Mouse (Mus musculus) retina, embryonic 14.5 days (tissue): ENCODE measurements around the gene Gm7073.

Source experiments
- DNase-seq: peaks from one replicate; pipeline ENCODE4 v3.0.0-alpha.2; 2015; ENCODE audit warnings: low spot score

Gm7073 gene

DNA sequence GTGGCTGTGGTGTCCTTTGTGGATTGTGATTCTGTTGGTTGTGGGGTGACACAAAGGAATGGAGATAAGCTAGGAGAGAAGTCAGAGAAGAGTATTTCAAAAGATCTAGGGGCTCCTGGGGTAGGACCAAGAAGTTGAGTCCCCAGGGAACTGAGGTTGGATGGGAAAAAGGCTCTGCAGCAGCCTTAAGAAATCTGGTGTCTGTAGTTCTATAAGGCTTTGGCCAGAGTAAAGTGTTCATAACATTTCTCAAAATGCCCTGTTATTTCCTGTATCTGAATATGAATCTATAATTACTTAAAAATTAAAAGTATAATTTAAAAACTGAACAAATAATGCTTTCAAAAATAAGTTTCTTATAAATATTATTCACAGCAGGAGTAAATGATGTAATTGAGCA lies at the start of gene Gm7073:
TSS of gene Gm7073 (minus strand) at position 101 of the 400 bp plus-strand sequence.
- DNase-seq: no peak

DNA sequence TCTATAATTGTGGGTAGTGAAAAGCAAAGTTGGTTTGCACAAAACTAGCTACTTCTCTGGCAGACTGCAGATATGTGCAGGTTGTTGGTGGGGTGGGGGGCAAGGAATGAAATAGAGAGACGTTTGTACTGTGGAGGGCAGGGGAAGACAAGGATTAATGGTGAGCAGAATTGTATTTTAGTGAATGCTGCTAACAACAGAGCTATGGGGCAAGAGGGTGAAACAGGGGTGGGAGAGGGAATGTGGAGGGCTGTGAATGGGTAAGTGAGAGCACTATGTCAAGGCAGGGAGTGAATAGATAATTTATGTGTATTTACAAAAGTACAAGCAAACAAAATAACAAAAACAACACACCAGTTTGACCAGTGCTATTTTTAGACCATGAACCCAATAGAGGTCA lies 31.5 kb upstream of the Gm7073 start:
- no peak for DNase-seq

DNA sequence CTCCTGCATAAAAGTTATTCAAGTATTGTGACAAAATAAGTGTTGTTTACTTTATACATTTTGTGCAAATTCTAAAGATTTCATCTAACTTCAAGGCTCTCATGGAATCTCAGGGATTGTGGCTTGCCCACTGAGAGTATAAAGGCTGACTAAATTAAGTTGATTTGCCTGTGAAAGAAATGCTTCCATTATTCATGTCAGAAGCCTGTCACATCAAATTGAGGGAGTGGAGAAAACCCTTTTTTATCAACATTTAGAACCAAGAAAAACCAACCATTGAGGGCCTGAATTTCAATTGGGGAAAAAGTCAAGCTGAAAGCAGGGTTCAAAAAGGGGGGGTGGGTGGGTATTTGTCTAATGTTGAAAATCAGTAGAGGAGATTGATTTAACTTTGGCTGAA lies 30.0 kb upstream of the Gm7073 start:
- DNase-seq: no peak

DNA sequence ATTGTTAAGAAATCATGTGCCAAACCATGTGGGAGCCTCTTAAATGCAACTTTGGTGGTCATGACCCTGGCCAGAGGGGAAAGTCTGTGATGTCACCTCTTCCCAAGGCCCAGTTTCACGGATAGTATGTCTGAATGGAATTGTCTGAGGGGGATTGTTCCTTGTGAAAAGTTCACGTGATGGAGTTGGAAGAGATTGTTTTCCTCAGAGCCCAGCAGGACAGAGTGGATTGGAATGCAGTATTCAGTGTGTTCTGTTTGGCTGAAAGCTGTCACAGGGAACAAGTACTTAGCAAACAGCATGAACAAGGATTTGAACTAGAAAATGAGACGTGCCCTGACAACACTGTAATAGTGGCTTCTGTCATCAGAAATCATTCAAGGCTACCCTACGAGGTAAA lies 16.2 kb upstream of the Gm7073 start:
- DNase-seq: no peak

DNA sequence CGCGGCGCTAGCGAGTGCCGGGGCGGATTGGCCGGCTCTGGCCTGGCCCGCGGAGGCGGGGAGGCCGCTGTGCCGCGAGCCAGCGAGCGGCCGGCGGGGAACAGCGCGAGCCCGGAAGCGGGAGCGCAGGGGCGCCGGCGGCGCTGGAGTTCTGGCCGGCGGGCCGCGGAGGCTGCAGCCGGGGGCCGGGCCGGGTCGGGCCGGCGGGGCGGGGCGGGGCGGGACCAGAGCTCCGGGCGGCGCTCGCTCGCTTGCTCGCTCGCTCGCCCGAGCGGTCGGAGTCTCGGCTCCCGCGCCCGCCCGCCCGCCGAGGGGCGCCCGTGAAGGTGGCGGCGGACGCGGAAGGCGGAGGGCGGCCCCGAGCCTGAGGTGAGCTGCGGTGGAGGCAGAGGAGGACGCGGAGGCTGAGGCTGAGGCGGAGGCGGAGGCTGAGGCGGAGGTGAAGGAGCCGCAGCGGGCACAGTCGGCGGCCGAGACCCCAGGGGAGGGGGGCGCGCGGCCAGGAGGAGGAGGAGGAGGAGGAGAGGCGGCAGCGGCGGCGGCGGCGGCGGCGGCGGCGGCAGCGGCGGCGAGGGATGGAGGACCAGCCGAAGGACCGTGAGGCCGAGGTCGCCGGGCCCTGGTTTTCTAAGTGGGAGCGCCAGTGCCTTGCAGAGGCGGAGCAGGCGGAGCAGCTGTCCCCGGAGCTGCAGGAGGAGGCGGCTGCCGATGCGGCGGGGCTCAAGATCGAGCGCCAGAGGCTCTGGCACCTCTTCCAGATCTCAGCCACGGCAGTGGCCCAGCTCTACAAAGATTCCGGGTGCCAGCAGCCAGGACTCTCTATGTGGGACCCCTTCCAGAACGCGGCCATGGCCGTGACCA lies 8.6 kb upstream of the Gm7073 start:
- DNase-seq: peak; percentile 51

DNA sequence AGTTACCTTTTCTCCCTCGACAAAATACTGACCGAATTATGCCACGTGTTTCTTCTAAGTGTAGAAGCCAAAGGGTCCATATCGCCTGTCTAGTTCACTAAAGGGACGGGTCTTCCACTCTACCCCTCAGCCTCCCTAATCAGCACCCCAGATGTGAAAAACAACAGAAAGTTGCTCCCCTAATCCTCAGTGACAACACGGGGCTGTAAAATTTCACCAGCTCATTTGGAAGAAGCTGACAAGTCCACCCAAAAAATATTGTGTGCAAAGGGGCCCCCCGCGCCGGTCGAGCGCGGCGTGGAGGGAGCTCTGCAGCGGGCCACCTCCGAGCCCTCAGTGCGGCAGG lies 8.0 kb upstream of the Gm7073 start:
- DNase-seq: no peak

DNA sequence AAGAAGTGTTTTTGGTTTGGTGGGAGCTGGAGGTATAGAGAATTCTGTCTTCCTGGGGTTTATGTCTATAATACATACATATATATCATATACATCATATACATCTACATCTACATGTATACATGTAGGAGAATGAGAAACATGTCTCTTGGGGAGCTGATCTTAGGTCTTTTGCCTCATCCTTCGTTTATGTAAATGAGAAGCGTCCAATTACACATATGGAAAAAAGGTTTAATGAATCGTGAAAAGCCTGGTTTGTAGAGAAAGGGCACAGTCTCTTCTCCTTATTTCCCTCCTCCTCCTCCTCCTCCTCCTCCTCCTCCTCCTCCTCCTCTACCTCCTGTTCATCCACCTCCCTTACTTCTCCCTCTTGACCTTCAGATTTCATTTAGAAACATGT lies 6.9 kb upstream of the Gm7073 start:
- DNase-seq: peak; percentile 38

DNA sequence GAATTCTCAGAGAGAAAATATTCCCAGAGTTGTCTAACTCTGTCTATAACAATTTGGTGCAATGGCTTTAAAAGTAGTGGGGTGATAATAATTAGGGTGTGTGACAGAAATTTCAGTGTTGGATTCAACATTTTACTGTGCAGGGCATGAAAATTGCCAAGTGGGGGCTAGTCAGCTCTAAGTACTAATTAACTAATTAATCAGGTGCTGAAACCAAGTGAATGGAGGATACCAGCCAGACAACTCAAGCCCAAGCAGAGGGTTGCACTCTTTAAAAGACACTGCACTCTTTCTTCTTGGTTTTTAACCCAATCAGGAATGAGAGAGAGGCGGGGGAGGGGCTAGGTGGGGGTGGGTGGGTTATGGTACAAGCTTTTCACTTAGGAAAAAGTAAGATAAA lies 6.4 kb upstream of the Gm7073 start:
- DNase-seq: no peak

DNA sequence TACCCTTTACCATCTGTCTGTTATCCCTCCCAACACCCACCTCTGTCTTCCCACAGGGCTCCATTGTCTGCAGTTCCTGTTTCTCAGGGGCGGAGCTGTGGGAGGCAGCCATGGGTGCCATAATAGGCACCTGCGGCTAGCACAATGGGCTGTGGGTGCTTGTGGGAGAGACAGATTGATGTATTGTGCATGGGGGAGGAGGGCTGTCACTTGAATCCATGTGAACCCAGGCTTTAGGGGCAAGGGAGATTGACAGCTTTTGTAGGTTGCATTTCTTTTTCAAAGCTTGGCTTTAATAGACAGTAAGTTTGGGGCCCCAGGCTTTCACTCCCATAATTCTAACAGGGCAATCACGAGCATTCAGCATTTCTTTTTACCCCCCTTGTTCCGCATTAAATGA lies 5.0 kb upstream of the Gm7073 start:
- no peak for DNase-seq

DNA sequence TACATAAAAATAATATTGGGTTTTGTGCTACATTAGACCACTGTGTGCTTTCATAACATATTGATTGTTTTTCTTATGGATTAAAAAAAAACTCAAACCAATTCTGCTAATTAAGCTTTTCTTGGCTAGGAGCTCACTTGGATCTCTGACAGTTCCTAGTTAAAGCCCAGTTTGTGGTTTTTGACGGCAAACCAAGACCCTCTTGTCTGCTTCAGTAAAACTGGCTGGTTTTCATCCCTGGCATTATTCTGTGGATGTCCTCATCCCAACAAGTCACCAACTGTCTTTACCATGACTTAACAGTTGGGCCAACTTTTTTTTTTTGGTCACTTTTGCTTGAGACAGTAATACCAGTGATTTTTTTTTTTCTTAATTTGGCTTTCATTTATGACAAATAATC lies 3.9 kb upstream of the Gm7073 start:
- DNase-seq: no peak

DNA sequence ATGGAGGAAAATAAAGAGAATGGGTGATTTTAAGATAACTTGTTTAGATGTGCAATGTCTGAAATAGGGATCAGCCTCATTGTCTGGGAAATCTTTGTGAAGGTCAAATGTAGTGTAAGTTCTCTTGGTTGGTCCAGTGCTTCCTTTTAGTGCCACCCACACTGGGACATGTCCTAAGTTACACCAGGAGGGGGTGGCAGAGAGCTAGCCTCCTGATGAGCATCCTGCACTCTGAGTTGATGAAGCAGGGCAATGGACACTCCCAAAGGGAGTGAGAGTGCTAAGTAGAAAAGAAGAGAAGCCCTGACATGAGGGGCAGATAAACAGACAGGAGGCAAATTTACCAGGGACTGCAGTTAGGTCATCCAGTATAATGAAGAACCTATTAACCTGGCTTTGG lies 35.1 kb downstream of the Gm7073 start:
- peak; percentile 72 for DNase-seq

DNA sequence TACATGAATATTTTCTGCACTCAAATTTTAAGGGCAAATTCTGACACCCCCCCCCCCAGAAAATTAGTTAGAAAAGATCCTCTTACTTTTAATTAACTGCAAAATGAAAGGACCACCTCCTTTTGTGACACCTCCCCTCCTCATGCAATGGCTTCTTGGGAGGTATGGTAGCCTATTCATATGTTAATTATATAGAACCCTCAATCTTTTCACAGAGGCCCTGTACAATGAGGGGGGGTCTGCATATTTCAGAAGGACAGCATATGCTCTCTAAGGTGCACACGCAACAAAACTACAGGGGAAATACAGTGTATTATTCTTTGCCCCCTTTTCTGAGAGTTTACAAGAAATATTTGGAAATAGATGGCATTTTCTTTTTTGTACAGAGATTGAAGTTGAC lies 41.3 kb downstream of the Gm7073 start:
- DNase-seq: no peak

DNA sequence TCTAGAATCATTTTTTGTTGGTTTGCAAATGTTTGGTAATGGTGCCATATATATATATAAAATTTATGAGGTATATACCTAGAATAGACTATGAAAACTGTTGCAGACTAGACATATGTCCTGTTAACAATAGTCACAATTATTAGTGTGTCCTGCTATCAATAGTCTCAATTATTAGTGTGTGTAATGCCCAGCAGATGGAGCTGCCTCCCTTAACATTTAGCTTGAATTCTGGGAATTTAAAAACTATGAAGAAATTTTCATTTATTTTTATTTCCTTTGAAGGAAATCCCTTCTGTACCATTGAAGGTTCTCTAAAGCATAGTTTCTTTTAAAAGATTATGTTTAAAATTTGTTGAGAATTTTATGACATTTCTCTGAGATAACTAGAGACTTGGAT lies 43.7 kb downstream of the Gm7073 start:
- DNase-seq: peak; percentile 24

DNA sequence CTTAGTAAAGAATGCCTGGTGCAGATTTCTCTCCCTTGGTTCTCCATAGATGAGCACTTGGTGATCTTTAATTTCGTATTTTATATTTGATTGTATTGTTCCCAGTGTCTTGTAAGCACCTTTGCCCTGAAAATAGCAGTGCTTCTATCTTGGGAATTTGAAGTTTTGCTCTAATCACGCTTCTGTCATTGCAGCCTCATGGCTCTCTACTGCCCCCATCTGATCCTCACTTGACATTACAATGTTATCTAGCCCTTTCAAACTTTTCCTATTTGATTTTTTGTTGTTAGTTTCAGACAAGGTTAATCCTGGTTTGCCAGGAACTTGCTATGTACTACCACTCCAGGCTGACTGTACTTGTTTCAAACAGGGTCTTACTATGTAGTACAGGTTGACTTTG lies 75.3 kb downstream of the Gm7073 start:
- peak; percentile 54 for DNase-seq

DNA sequence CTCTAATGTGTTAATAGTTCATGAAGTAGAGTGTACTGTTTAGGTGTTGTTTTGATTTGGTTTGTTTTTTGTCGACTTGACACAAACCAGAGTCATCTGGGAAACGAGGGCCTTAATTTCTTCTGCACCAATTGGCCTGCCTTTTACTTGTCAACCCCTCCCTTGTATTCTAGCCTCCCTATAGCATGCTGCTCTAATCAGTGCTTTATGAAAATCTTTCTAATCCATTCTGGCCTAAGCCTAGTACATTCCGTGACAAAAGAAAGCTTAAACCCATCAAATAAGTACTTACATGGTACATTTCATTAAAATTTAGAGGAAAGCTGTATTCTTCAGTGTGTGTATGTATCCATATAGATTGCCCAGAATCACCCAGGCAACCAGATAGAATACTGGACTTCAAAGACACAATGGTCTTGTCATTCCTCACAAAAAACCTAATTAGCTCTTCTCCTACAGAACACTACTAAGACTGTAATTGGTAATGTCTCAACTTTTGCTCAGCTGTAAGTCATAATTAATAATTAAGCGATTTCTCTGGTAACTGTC lies 124.4 kb downstream of the Gm7073 start:
- DNase-seq: peak; percentile 10

DNA sequence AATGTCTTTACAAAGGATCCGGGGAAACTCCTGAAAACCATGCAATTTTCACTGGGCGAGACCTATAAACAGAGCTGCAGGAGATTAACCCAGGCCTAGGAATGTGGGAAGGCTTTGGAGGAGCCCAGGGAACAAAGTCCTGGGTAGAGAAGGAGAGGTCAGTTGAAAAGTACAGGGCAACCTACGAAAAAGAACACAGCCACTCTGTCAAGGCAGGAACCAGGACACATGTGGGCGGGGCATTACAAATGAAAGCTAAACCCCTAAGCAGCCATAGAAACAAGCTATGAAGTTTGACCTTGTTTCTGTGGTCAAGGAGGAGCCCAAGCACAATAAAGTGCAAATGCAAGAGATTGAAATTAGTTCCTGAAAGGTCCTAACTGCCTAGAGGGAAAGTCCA lies 133.4 kb downstream of the Gm7073 start:
- peak; percentile 3 for DNase-seq

DNA sequence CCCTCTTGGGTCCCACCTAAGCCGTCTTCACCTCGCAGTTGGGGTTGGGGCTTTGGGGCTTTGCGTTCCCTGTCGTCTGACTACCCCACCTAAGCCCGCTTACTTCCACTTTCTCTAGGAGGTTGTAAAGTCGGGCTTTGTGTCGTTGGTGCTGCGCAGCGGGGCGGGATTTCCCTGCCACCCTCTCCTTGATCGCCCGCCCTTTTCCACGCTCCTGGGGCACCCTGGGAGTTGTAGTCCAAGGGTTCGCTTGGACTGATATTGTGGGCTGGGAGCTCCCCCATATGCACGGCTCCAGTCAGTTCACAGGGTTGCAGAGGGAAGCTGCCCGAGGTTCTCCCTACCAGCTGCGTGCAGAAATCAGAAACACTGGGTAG lies 134.4 kb downstream of the Gm7073 start:
- DNase-seq: peak; percentile 84

DNA sequence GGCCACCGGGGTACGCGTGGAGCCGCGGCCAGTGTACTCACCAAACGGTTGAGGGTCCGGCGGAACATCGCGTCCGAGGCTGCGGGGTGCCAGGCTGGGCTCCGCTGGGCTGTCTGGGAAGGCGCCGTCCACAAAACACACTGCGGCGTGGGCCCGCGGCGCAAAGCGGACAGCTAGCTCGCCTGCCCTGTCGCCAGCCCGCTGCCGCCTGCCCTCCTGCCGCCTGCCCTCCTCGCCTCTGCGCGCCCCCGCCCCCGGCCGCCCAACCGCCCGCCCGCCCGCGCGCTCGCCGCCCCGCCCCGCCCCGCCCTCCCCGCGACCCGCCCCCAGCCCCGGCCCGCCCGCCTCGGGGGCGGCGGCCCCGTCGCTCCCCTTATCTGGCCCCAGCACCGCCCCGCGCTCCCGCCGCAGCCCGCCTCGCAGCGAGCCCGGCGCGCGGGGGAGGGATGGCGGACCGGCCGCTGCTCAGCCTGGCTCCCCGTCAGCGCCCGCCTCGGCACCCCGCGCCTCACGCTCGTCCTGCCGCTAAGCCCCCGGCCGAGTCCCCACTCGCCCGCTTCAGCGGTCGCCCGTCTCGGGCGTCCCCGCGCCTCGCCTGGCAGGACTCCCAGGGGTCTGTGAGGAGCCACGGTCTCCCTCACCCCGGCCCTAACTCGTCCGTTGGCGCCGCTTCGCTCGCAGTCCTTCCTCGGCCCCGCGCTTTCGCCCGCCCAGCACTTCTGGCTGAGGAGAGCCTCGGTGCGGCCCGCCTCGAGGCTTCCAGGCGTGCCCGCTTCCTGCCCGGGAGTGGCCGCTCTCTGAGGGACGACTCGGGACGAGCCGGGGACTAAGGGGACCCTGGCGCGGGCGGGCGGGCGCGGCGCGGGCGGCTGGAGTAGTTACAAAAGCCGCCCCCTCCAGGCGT lies 135.0 kb downstream of the Gm7073 start:
- DNase-seq: peak; percentile 64

DNA sequence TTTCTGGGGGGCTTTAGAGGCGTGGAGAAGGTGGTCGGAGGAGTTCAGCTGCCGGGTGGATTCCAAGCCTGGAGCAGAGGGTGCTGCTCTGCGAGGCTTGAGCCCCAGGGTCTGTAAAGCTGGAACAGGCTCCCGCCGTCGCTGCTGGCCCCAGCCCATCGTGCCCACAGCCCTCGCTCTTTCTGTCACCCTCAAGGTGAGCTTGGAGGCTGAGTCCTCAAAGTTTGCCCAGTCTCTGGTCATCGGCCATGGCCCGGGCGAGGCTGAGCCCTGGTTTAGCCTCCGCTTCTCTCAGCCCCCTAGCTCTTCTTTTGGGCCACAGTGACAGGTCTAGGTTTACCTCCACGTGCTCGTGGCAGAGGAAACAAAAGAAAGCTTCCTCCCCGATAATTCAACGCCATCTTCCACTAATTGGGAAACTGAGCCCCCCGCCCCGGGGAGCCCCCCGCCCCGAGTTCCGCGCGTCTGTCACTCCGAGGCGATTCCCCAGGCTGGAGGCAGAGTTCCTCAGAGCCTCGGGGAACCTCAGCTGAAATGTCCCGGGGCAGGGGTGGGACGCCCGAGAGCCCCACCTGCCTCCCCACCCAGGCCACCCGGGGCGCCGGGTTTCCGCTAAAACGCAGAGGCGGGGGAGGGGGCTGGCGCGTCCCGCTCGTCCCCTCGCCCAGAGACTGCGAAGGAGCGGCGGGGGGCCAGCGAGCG lies 135.8 kb downstream of the Gm7073 start:
- peak; percentile 28 for DNase-seq

DNA sequence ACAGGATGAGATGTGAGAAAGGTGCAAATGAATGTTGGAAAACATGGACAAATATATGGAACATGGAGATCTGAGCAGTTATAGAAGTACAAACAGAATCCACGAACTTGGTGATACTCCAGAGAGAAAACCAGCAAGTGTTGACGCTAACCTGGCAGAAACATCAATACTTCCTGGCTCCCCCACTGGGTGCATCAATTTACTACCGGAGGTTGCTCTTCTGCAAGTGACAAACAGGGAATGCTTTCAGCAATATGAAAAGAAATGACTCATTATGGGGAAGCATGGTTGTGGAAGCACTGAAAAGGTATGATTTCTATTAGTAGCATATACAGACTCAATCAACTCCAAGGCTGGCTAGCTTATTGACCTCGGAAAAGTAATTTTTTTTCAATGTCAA lies 144.8 kb downstream of the Gm7073 start:
- DNase-seq: no peak

DNA sequence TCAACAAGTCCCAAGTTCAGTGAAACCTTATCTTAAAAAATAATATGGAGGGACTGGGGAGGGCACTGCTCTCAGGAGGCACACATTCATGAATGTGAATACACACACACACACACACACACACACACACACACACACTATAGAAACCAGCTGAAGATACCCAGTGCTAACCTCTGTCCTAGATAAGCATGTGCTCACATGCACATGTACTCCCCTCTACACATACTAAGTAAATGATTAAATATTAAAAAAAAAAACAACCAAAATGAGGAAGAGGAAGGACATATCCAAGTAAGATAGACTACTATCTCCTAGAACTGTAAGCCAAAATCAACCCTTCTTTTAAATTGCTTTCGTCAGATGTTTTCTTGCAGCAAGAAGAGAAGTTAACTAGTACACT lies 152.2 kb downstream of the Gm7073 start:
- no peak for DNase-seq
